Mouse (Mus musculus) thymus, postnatal 10 days (tissue): ENCODE measurements around the gene Lrrc74b.

ENCODE experiments used
- DNase-seq, 2 experiments: peaks; one replicate each; pipeline ENCODE4 v3.0.0; 2021; ENCODE audit warnings: low spot score in 2 of 2

The Lrrc74b gene

GRCm38 (mm10) chr16:17499249-17499883, 61.7 kb downstream of the Lrrc74b start:
- no peak for DNase-seq

GRCm38 (mm10) chr16:17496499-17497305, 64.3 kb downstream of the Lrrc74b start:
- DNase-seq = no peak
